ENCODE assay signal across 9 mouse cellular contexts in the genomic region with DNA sequence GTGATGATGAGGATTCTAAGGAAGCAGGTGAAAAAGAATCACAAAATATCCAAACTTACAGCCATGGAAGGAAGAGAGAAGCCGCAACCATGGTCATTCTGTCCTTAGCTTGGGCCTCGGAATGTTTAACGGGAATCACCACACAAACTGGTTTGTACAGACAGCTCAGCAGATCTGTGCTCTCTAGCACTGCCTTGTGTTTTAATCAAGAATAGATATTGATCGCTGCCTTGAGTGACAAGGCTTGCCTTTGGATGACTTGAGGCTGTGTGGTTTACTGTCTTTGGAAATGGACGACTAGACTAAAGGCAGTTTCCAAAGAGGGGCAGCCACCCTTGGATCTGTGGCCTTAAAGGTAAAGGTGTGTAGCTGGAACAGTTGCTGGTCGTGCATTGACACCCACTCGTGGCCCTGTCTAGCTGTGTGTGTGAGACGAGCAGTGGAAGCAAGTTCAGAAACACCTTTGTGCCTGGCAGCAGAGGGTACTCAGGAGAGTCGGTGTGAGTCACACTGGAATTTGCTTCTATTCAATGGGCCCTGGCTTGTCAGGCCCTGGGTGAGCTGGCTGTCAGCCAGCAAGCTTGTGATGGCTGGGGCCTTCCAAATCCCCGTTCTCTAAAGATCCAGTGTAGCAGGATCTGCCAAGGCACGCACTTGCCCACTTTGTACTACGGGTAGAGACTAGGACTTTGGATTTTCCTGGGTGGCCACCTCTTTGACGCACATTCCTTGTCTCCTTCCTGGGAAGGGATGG. TPM values are rescaled to one million over a fixed set of nuclear protein-coding genes. Genes with fewer than 3 reads are reported as not detected.
A peak's percentile ranks its signal among the peaks of the same experiment; 100 is the strongest.
DNase-seq lines count a peak whose midpoint lies in the region; ATAC-seq and TF ChIP-seq lines count a peak whose summit lies in the region.
"Had no signal": no experiment of that assay in that cellular context is flagged by ENCODE, and none has a peak within 500 bp of the region (broad histone marks: within the 10 kb centered on the region; RNA-seq: fewer than 3 reads in every experiment).

No protein-coding gene starts in this region.

- H3K27me3 ChIP-seq in midbrain, postnatal 0 days (ENCODE audit: insufficient read depth, low read length) = no peaks in the 10 kb centered on the region
- H3K27me3 ChIP-seq in liver, postnatal 0 days (ENCODE audit: insufficient read depth, low read length) = no peaks in the 10 kb centered on the region
- H3K27me3 ChIP-seq: limb, embryonic 12.5 days had no signal

- H3K4me1 ChIP-seq in midbrain, postnatal 0 days (ENCODE audit: insufficient read depth, low read length) = no peaks in the 10 kb centered on the region
- no peaks in the 10 kb centered on the region; the same call in 1 of the 2 replicates for H3K4me1 ChIP-seq in liver, postnatal 0 days (ENCODE audit: insufficient read depth)

- WGBS in midbrain, postnatal 0 days = 60% methylated on average over 13 of the region's 13 CpGs
- WGBS in liver, postnatal 0 days (ENCODE audit: insufficient replicate concordance) = 68% methylated on average over 13 of the region's 13 CpGs

- no peak overlapping the region for H3K4me2 ChIP-seq in midbrain, postnatal 0 days (ENCODE audit: low read depth, low read length, poor library complexity, severe bottlenecking)
- no peak overlapping the region for H3K4me2 ChIP-seq in liver, postnatal 0 days (ENCODE audit: low read depth, low read length)
- H3K4me2 ChIP-seq: limb, embryonic 12.5 days had no signal

- ATAC-seq in midbrain, postnatal 0 days (ENCODE audit: low FRiP score) = no peak
- no peak for ATAC-seq in granulocyte monocyte progenitor cell, adult 5-6 weeks (replicated peaks; ENCODE audit: poor library complexity, severe bottlenecking)
- ATAC-seq in liver, postnatal 0 days = no peak

- TF ChIP-seq EP300 in liver, postnatal 0 days (IDR thresholded peaks at IDR 0.05; ENCODE audit: low read depth) = no peak

- TF ChIP-seq CTCF in midbrain, postnatal 0 days (IDR thresholded peaks at IDR 0.05) = peak; percentile 17; the same call in 1 of the 2 replicates
- TF ChIP-seq CTCF in liver, postnatal 0 days (IDR thresholded peaks at IDR 0.05; ENCODE audit: low read depth) = no peak

- H3K36me3 ChIP-seq in midbrain, postnatal 0 days (ENCODE audit: insufficient read depth, low read length) = peaks cover 14% of the 10 kb centered on the region
- no peaks in the 10 kb centered on the region for H3K36me3 ChIP-seq in liver, postnatal 0 days (replicated peaks; ENCODE audit: insufficient read depth, low read length)

- H3K4me3 ChIP-seq in midbrain, postnatal 0 days (ENCODE audit: low read depth, low read length) = no peak overlapping the region
- no peak overlapping the region for H3K4me3 ChIP-seq in liver, postnatal 0 days (ENCODE audit: low read depth, low read length)
- H3K4me3 ChIP-seq: limb, embryonic 12.5 days had no signal

- DNase-seq in adrenal gland, adult 2 months = peak; percentile 34
- no peak for DNase-seq in adrenal gland, adult 18-20 months (ENCODE audit: low spot score in 2 of 2)
- DNase-seq in urinary bladder, adult 18-20 months (ENCODE audit: low spot score in 2 of 2) = peak; percentile 52 to 55
- no peak for DNase-seq in urinary bladder, postnatal 10 days (ENCODE audit: low spot score)
- peak; percentile 51 to 74 for DNase-seq in kidney, adult 8-10 months
- DNase-seq in midbrain, postnatal 0 days (ENCODE audit: low spot score) = peak; percentile 76
- DNase-seq in liver, postnatal 0 days = no peak

- H3K27ac ChIP-seq in midbrain, postnatal 0 days (ENCODE audit: low read depth, low read length) = no peak overlapping the region
- no peak overlapping the region for H3K27ac ChIP-seq in liver, postnatal 0 days (ENCODE audit: low read depth)
- H3K27ac ChIP-seq: limb, embryonic 12.5 days had no signal

- no peak overlapping the region for H3K9ac ChIP-seq in midbrain, postnatal 0 days (replicated peaks; ENCODE audit: low read length, poor library complexity, severe bottlenecking)
- no peak overlapping the region for H3K9ac ChIP-seq in liver, postnatal 0 days (replicated peaks)
- H3K9ac ChIP-seq: limb, embryonic 12.5 days had no signal

- H3K9me3 ChIP-seq in midbrain, postnatal 0 days (ENCODE audit: low read length) = no peaks in the 10 kb centered on the region
- no peaks in the 10 kb centered on the region for H3K9me3 ChIP-seq in liver, postnatal 0 days (ENCODE audit: low read length)
- H3K9me3 ChIP-seq: limb, embryonic 12.5 days had no signal

RNA-seq across cellular contexts. Expression of a gene that starts 7.0 kb away (rescaled TPM):
- total RNA-seq in adrenal gland, adult 2 months (2021) = 1 to 10 TPM in 1 of 2 experiments, under 1 TPM in 1; 0.58 to 1.1 TPM
- polyA plus RNA-seq in adrenal gland, adult 2 months (2012; rRNA removed) = 0.71 and 0.75 TPM in 2 replicates
- total RNA-seq in adrenal gland, adult 18-20 months (2021) = under 1 TPM; 0.51 to 0.73 TPM
- 51.3 and 61.0 TPM in 2 replicates for total RNA-seq in midbrain, postnatal 0 days (2014; rRNA removed)
- 2.5 and 2.7 TPM in 2 replicates for polyA plus RNA-seq in midbrain, postnatal 0 days (2015; fragmentation: Nextera tagmentation; extraction: Ambion mirVana)
- 0.17 and 0.21 TPM in 2 replicates for total RNA-seq in granulocyte monocyte progenitor cell, adult 5-6 weeks (2014; fragmentation: Nextera tagmentation)
- 0.05 and 0.60 TPM in 2 replicates for total RNA-seq in granulocyte monocyte progenitor cell, adult 5-6 weeks (2017)
- 0.06 and 0.07 TPM in 2 replicates for polyA plus RNA-seq in liver, postnatal 0 days (2015; fragmentation: Nextera tagmentation; extraction: Ambion mirVana)

Comparison
In these comparisons a context has a peak if more than half of its experiments do, and no peak if none do; other contexts are left out.
1. DNase-seq: peak in adrenal gland, adult 2 months (single experiment), urinary bladder, adult 18-20 months (2 of 2), kidney, adult 8-10 months (2 of 2) and midbrain, postnatal 0 days (single experiment); none in adrenal gland, adult 18-20 months (0 of 2), urinary bladder, postnatal 10 days (single experiment) and liver, postnatal 0 days (single experiment).
2. RNA of a gene that starts 7.0 kb away (total RNA-seq): 51.3 to 61.0 TPM in midbrain, postnatal 0 days; 0.58 to 1.1 TPM in adrenal gland, adult 2 months, 0.51 to 0.73 TPM in adrenal gland, adult 18-20 months and 0.05 to 0.60 TPM in granulocyte monocyte progenitor cell, adult 5-6 weeks; every median in the first group is over 10 times any median in the second.